Mouse (Mus musculus) right cerebral cortex, adult 2 months (tissue): ENCODE results near the gene Adora3.

ENCODE experiments used
- DNase-seq, 2 experiments: peaks; one replicate each; pipeline ENCODE4 v3.0.0; 2021 to 2022; ENCODE audit warnings: low spot score in 2 of 2

Adora3 gene

DNA sequence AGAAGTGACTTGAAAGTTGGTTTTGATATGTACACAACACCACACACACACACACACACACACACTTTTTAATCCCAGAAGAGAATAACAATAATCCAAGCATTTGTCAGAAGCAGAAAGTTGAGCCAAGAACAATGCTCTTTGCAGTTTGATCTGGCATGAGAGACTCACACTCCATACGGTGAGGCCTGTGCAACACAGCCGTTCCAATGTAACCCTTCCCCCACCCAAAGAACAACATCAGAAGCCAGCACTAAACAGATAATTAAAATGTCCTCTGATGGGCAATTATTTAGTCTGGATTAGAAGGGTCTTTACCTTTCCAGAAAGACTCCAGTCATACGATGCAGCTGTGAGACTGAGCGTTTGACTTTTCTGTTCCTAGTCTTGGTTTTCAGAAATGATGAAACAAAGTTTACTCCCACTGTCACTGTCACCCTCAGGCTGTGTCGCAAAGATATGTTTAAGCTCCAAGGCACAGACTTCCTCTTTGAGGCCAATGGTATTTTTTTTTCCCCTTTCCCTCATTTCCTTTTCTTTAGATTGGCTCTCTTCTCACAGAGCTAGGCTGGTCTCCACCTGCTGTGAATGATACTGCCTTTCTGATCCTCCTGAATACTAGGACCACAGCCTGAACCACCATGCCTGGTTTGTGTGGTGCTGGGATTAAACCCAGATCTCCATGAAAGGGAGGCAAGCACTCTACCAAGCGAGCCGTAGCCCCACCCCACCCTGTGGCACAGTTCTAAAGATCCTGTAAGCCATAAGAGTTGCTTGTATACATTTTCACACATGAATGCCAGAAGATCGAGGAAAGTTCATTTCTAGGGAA is 61.8 kb downstream of the Adora3 start, which contains the start of gene I830077J02Rik:
Gene I830077J02Rik (minus strand): TSS at position 425 of the 832 bp plus-strand sequence.
- no peak for DNase-seq

DNA sequence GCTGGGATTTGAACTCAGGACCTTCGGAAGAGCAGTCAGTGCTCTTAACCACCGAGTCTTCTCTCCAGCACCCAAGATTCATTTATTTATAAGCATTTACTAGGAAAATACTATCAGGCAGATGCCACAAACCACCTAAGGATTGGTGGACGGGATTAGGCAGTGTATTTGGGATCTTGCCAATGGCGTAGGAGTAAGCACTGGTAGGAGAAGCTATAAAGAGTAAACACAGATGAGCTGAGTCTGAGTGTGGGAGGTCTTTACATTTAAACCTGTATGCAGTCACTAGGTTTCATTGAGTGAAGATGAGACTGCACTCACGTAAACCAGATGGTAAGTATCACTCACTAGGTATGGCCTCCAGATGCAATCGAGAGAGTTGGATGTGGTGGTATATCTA is 63.3 kb downstream of the Adora3 start:
- DNase-seq = peak; percentile 25 to 37

DNA sequence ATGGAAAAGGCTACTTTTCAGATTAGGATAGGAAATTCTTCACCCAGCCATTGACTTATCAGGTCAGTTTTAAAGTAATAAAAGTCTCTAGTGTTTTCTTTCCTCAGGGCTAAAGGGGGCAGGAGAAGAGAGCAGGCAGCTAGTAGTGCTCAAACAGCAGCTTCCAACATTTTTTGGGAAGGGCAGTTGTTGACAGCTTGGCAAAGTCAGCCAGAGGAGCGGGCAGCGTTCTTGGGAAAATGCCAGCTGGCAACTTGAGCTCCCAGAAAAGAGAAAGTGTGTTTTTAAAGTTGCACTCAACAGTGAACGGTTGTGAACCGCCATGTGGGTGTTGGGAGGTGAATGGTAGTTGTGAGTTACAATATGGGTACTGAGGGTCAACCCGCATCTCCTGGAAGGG is 64.4 kb downstream of the Adora3 start:
- no peak for DNase-seq

DNA sequence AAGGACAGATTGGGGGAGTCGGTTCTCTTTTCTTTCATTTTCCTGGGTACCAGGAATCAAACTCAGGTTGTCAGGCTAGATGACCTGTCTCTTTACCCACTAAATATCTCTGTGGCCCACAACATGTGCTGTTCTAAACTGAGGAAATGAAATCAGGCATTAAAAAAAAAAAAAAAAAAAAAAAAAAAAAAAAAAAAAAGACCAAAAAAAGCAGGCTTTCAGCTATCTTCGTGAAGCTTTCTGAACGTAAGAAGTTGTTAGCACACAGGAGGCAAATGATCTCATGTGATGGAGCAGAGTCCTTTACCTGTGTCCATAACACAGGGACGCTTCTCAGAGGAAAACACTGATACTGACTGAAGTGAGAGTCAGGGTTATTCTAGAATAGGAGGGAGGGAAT is 65.5 kb downstream of the Adora3 start:
- no peak for DNase-seq

DNA sequence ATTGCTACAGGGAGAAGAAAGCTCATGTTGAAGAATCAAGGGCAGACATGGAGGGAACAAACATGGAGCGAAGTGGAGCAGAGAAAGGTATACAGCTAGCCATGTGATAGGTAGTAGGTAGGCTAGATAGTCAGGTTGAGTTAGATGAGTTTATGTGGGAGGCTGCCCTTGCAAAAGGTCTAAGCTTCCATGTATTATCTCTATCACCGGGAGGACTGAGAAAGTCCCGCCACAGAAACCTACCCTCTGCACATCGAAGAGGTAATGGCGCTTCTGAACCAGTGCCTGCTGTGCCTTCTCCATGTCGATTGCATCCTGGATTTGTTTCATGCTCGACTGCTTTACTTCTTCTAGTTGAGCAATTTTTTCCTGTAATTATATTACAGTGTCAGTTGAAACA is 80.7 kb downstream of the Adora3 start:
- no peak for DNase-seq

DNA sequence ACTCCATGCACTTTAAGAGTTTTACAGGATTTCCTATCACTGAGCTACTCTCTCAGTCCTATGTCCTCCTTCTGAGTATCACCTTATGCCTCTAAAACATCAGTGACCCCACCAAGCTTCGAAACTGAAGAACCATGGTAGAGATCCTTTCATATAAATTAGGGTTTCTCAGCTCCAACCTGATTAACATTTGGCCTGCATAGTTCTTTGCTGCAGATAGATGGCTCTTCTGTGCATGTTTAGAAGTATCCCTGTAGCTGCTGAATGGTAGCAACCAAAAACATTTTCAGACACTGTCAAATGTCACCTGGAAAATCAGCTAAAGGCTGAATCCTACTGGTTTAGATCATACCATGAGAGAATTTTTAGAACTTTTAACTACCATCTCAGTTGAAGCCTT is 86.6 kb downstream of the Adora3 start:
- no peak for DNase-seq

DNA sequence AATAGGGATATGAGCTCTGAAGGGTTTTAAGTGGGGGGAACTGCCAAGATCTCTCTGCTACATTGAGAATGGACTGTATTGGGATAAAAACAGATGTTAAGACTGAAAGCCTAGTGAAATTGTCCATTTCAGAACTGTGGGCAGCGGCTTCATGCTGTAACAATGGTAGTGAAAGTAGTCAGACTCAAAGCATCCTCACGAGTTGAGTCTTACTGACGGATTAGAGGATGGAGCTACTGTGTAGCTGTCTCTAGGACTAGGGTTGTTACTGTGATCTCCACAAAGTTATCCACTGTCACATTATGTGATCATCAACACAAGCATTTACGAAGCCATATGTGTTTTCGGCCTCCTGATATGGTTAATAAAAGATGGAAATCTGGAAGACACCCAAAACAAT is 87.5 kb downstream of the Adora3 start:
- DNase-seq = no peak
